Mouse (Mus musculus) embryonic stem cell, embryonic (primary cell): Measurements from ENCODE around the gene Srgn.

Experiments
- CTCF ChIA-PET, 4 experiments: fragments of 300-600 bp in 2 of 4; fragments of 350-600 bp in 2 of 4; sonication (Branson Sonifier 250); formaldehyde crosslinking; loops; one replicate each; lab custom pipeline; 2022; ENCODE audit warnings: inconsistent platforms in 2 of 4; lab: Charles Lee
- POLR2A ChIA-PET, 4 experiments: fragments of 300-600 bp in 2 of 4; fragments of 350-600 bp in 2 of 4; sonication (Branson Sonifier 250); formaldehyde crosslinking; loops; one replicate each; lab custom pipeline; 2022; ENCODE audit warnings: antibody characterized with exemption in 4 of 4, inconsistent platforms in 1 of 4; lab: Charles Lee

The Srgn gene

DNA sequence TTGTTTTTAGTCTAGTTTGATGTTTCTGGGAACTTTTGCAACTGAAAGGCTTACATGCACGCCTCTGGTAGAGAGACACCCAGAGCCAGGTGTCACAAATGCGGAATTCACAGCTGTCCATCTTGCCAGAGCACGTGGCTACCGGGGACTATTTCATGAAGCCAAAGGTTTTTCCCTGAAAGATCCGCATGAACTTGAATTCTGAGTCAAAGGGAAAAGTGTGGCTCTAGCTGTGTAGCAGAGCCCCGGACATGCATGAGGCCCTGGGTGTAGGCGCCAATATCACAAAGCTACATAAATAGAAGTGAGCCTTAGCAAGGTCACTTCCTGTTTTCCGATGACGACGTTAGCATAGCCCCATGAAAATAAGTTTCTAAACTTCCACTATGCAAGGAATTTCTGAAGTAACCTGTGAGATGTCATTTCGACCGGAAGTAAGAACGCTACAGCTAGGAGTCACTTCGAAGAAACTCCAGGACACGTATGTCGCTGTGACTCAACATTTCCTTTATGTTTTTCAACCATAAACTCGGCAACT, 21.2 kb downstream of the Srgn start:
- POLR2A ChIA-PET, result interaction anchor here in 2 of 4 experiments (0.6 to 2.3 kb wide), 5 partner anchors 10 to 368 kb away, joined by 3 to 11 read pairs (median 5); partner anchors contain the start of gene Vps26a (in 1 of the 2)
- CTCF ChIA-PET, result interaction anchor here in 2 of 4 experiments (0.6 to 2.9 kb wide), 2 partner anchors 44 to 92 kb away, joined by 3 to 11 read pairs; no protein-coding TSS in a partner anchor

DNA sequence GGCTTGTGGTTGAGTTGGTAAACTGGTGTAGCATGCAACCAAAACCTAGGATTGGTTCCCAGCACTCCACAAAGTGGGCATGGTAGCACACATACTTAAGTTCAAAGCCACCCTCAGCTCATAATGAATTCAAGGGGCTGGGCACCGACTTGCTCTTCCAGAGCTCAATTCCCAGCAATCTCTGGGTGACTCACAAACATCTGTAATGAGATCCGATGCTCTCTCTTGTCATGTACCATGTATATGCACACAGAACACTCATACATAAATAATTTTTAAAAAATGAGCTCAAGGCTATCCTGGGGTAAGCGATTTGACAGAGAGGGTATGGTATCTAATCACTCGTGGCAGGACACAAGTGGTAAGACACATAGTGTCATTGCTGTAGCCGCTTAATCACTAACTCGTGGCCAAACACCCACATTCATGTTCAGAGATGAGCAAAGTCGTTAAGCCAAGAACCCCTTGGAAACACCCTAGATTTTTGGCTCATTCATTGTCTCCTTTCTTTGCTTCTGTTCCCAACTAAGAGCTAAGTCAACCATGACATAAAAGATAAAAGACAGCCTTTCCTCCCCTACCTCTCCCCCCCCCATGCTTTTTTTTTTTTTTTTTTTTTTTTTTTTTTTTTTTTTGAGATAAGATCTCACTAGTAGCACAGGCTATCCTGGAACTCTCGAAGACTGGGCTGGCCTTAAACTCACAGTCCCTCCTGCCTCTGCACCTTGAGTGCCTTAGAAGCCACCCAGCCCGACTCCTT, 21.8 kb downstream of the Srgn start:
- ChIA-PET CTCF (interaction anchor here in 2 of 4 experiments (0.6 to 2.9 kb wide), 2 partner anchors 44 to 259 kb away, joined by 3 to 11 read pairs; no protein-coding TSS in a partner anchor), POLR2A (interaction anchor here in 2 of 4 experiments (0.6 to 2.3 kb wide), 7 partner anchors 11 to 369 kb away, joined by 3 to 11 read pairs (median 4); partner anchors contain the start of gene Vps26a (in 1 of the 2))

DNA sequence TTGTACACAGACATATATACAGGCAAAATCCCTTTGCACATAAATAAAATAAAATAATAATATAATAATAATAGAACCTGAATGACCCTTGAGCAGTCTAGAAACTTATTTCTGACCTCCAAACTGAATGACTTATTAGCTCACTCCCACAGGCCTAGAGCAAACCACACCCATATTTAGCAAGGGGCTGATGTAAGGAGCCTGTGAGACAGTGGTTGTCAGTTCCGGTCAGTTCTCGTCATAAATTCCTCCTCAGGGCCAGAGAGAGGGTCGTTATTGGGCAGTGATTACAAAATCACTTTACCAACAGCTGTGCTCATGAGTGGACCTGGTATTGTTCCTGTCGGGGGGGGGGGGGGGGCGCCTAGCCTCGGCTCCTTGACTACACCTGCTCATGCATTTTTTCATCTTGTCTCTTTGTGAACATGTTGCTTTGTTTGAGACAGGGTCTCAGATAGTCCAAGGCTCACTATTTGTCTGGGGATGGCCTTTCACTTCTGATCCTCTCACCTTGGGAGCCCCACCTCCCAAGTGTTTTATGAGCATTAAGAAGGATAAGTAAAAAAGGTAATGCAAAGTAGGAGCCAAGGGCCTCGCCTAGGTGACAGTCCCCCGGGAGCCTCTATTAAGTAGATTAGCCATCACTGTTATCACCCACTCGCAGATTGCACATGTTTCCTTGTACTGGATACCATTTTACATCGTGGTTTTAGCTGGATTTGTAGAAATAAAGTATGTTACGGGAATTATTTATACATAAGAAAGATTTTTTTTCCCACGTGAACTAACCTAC, 23.2 kb downstream of the Srgn start:
- ChIA-PET POLR2A (interaction anchor here in 1 of 4 experiments (2.3 kb wide), 1 partner anchor 17 kb away, joined by 11 read pairs; the partner anchor contains the start of gene Vps26a), CTCF (interaction anchor here in 2 of 4 experiments (0.6 to 2.9 kb wide), 2 partner anchors 46 to 222 kb away, joined by 3 to 11 read pairs; no protein-coding TSS in a partner anchor)

DNA sequence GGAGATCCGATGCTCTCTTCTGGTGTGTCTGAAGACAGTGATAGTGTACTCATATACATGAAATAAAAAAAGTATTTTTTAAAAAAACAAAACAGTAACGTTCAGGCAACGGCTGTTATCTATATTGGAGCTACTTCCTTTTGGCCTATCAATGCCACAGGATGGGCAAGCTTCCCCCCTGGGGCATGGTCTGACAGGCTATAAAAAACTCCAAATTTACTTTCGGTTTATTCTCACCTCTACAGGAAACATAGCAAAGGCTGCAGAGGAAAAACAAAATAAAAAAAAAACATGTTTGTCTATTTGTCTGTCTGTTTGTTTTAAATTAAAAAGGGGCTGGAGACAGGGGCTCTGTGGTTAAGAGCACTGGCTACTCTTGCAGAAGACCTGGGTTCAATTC, 23.9 kb downstream of the Srgn start:
- CTCF ChIA-PET, result interaction anchor here in 1 of 4 experiments (2.9 kb wide), 1 partner anchor 46 kb away, joined by 11 read pairs; no protein-coding TSS in a partner anchor
- POLR2A ChIA-PET, result interaction anchor here in 1 of 4 experiments (1.3 kb wide), 1 partner anchor 13 kb away, joined by 5 read pairs; no protein-coding TSS in a partner anchor

DNA sequence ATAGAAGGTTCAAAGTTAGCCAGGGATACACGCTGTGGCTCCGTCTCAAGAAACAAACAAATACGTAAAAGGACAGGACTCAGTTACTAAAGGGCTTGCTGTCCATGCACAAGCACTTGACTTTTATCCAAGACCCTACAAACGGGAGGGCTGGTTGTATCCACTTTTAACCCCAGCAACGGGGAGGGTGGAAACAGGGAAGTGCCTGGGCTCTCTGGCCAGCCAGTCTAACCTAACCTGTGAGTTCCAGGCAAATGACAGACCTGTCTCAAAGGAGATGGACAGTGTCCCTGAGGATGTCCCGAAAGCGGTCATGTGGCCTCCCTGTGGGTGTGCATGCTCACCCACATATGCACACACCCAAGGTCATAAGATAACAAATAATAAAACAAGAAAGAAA, 25.3 kb downstream of the Srgn start:
- POLR2A ChIA-PET, result interaction anchor here in 2 of 4 experiments (1.3 to 2.0 kb wide), 5 partner anchors 9 to 45 kb away, joined by 3 to 10 read pairs (median 4); partner anchors contain the start of gene Vps26a (in 1 of the 2)
- CTCF ChIA-PET, result interaction anchor here in 3 of 4 experiments (0.5 to 3.0 kb wide), 7 partner anchors 21 to 856 kb away, joined by 3 to 25 read pairs (median 5); no protein-coding TSS in a partner anchor

DNA sequence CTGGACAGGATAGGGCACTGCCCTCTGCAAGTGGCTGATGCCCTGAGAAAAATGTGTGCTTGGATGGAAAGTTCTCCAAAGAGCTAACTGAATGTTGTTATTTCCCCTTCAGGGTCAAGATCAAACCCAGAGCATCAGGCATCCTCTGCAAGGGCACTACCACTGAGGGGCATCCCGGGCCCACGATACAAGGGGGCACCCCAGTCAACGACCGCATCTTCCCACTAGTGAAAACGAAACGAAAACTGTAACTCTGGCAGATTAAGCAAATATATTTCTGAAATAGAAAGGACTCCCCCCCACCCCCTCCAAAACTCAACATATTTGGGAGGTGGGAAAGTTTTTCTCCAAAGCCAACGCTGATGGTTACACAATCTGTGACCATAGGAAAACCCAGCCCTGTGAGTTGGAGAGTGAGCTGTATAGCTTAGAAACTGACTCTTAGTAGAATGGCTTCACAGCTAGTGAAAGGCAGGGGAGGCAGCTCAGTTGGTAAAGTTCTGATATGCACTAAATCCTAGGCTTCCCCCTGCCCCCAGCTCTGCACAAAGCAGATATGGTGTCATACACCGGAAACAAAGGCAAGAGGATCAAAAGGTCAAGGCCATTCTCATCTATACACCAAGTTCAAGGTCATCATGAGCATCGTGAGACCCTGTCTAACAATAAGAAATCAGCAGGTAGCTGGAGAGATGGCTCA, 26.2 kb downstream of the Srgn start:
- ChIA-PET POLR2A (interaction anchor here (0.7 to 2.4 kb wide), 9 partner anchors 10 to 149 kb away, joined by 3 to 10 read pairs (median 4); partner anchors contain the start of gene Vps26a (in 2 of the 4)), CTCF (interaction anchor here (0.5 to 3.0 kb wide), 39 partner anchors 8 to 303 kb away, joined by 3 to 26 read pairs (median 5); partner anchors contain the start of gene Vps26a (in 2 of the 4))

DNA sequence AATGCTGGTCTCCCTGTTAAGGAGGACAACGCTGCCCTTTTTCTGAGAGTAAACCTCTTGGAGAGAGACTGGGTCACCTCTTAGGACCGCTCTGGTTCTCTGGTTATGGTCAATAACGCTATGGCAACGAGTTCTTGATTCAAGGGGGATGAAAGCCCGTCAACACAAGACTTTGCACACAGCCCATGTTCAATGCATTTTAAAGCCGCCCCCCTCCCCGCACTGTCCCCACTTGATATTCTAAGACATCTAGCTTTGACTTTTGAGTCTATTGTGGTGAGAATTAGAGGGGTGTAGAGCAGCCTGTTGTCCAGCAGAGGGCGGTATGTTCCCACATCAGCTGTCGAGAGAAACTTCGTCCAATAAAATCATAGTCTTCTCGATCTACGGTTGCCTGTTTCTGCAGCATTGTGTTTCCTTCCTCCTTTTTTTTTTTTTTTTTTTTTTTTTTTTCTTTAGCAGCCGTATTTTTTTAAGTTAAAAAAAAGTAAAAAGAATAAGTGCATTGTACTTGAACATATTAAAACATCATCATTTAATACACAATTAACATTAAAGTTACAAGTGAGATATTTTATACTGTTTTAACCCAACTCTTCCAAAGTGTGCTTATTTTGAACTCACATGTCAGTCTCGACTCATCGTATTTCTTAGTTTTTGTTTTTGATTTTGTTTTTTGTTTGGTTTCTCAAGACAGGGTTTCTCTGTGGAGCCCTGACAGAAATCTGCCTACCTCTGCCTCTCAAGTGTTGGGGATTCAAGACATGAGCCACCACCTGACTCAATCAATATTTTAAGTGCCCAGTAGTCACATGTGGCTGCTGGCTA, 26.9 kb downstream of the Srgn start:
- ChIA-PET POLR2A (interaction anchor here (0.6 to 2.4 kb wide), 24 partner anchors 9 to 1288 kb away, joined by 3 to 15 read pairs (median 4); partner anchors contain the start of genes Vps26a (in 2 of the 4), Ddx21 (in 1 of the 4) and Kif1bp (in 1 of the 4)), CTCF (interaction anchor here (0.5 to 3.0 kb wide), 99 partner anchors 8 to 1213 kb away, joined by 3 to 26 read pairs (median 4); partner anchors contain the start of genes Vps26a (in 3 of the 4), Kif1bp (in 1 of the 4) and Neurog3 (in 1 of the 4))

DNA sequence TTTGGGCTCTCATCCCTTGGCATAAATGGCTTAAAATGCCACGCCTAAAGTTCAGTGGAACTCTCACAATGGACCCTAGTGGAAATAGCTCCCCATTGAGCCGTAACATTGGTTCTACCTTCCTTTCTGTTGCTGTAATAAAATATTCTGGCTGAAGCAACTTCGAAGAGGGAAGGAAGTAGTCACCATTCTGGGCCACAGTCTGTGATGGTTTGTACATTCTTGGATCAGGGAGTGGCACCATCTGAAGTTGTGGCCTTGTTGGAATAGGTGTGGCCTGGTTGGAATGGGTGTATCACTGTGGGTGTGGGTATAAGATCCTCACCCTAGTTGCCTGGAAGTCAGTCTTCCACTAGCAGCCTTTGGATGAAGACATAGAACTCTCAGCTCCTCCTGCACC, 35.6 kb downstream of the Srgn start:
- ChIA-PET CTCF (interaction anchor here in 3 of 4 experiments (0.6 to 1.7 kb wide), 5 partner anchors 8 to 301 kb away, joined by 3 to 7 read pairs (median 4); no protein-coding TSS in a partner anchor), POLR2A (interaction anchor here in 2 of 4 experiments (0.6 to 2.2 kb wide), 8 partner anchors 10 to 264 kb away, joined by 3 to 9 read pairs (median 4); partner anchors contain the start of genes 4930507D05Rik (in 1 of the 2), Ddx21 (in 1 of the 2) and Supv3l1 (in 1 of the 2))

DNA sequence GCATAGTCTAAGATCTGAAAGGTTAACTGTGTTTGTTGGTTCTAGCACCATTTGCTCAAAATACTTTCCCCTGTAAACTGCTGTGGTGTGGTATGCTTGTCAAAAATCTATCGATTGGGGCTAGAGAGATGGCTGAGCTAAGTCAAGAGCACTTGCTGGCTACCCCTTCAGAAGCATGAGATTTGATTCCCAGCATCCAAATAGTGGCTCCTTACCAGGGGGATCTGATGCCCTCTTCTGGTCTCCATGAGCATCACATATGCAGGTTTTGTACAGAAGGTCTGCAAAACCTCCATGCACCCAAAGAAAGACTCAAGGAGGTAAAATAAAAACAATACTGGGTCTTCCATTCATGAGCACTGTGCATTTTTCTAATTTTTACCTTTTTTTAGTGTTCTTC, 39.0 kb downstream of the Srgn start:
- ChIA-PET CTCF (interaction anchor here in 1 of 4 experiments (1.0 kb wide), 1 partner anchor 61 kb away, joined by 3 read pairs; no protein-coding TSS in a partner anchor), POLR2A (interaction anchor here in 2 of 4 experiments (1.0 to 10.2 kb wide), 9 partner anchors 8 to 246 kb away, joined by 3 to 155 read pairs (median 6); partner anchors contain the start of genes 4930507D05Rik (in 2 of the 2) and Supv3l1 (in 2 of the 2))

DNA sequence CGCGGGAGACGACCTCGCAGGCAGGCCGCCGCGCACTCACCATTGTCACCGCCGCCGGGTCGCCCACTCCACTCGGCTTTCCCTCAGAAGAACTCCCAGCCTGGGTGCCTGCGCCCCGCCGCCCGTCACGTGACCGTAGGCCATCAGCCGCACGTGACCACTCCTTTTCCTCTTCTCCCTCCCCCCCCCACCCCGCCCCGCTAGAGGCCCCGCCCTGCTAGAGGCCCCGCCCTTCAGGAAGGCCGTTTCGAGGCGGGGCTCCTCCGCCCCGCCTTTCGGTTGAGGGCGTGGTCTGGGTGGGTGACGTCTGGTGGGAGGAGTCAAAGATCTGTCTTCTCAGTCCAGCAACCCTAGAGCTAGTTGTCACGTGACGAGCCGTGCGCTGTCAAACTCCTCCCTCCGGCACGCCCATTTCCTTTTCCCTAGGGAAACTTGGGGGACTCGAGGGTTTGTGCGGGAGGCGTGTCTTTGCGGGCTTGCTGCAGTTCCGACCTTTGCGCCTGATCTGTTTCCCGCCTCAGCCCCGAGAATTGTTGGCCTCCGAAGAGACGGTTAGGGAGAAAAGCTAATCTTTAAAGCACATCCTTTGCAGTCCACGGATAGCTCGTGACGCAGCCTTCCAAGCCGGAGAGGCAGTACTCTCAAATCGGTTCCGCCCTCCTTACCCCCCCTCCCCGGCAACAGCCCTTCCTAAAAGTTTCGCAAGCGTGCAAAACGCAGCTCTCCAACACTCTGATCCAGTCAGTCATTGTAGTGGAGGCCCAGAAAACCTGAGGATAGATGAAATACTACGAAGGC, 40.4 kb downstream of the Srgn start, which contains the start of gene Vps26a:
Gene Vps26a (minus strand): TSS at position 188 of the 798 bp plus-strand sequence.
- CTCF ChIA-PET, result interaction anchor here (0.6 to 2.5 kb wide), 13 partner anchors 13 to 415 kb away, joined by 3 to 17 read pairs (median 4); partner anchors contain the start of genes 4930507D05Rik (in 1 of the 4), Neurog3 (in 1 of the 4) and Supv3l1 (in 1 of the 4)
- POLR2A ChIA-PET, result interaction anchor here in 3 of 4 experiments (0.6 to 10.2 kb wide), 104 partner anchors 8 to 562 kb away, joined by 3 to 155 read pairs (median 4); partner anchors contain the start of genes 4930507D05Rik (in 3 of the 3), Ddx21 (in 3 of the 3), Kif1bp (in 3 of the 3) and Supv3l1 (in 3 of the 3)

DNA sequence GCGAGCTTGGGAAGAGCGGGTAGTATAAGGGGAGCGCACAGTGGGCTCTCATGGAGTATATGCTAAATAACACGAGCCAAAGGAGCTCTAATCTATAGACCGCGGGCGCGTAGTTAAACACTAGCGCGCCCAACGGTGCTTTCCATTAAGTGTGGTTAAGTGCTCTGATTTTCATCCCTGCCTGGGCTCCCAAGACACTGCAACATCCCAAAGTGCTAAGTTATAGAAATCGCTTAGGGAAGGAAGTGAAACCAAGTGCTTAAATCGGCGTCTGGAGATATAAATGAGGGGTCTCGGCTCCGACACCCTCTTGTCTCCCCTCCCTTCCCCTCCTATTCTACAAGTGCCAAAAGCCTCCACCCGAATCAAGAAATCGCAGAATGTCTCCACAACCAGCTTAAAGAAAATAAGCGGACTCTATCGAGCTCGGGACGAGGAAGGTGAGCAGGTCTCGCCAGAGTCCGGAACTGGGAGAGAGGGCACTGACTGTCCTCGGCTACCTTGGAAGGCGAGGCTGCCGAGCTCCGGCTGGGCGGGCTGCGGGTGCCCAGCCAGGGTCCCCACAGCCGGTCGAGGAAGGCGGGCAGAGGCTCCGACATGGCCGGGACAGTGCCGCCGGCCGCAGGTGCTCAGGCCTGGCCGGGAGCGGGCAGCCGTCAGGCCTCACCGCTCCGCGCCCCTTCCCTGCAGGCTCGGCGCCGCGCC, 41.2 kb downstream of the Srgn start:
- CTCF ChIA-PET, result interaction anchor here in 3 of 4 experiments (0.6 to 2.5 kb wide), 6 partner anchors 14 to 146 kb away, joined by 3 to 17 read pairs (median 8); no protein-coding TSS in a partner anchor
- POLR2A ChIA-PET, result interaction anchor here (0.6 to 10.2 kb wide), 92 partner anchors 8 to 1037 kb away, joined by 3 to 155 read pairs (median 4); partner anchors contain the start of genes 4930507D05Rik (in 3 of the 4), Kif1bp (in 3 of the 4), Supv3l1 (in 3 of the 4) and Ccar1 (in 2 of the 4)

DNA sequence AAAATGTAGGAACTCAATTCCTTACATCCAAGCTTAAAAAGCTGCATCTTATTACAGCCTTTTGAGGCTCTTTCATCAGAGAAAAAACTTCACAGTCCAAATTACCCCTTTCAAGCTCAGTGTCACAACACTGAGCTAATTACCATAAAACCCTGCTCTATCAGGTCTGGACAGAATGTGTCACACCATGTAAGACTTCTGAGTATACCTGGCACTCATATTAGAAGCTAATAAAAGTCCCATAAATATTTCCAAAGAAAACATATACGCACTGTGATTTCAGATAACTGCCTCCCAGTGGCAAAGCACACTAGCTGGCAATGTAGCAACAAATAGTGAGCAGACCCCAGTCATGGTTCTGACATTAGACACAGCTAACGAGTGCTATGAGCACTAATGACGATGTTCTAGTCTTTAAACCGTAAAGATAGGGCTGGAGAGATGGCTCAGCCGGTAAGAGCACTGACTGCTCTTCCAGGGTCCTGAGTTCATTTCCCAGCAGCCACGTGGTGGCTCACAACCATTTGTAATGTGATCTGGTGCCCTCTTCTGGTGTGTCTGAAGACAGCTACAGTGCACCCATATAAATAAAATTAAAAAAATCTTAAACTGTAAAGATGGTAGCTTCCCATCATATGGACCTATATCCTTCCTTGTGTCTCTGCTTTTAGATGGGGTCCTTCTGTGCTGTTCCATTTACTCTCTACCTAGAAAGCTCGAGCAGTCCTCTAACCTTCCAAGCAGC, 46.0 kb downstream of the Srgn start:
- ChIA-PET POLR2A (interaction anchor here (0.6 to 10.2 kb wide), 28 partner anchors 9 to 732 kb away, joined by 3 to 155 read pairs (median 4); partner anchors contain the start of genes 4930507D05Rik (in 2 of the 4), Supv3l1 (in 2 of the 4), Ddx21 (in 1 of the 4) and Kif1bp (in 1 of the 4)), CTCF (interaction anchor here (0.6 to 1.7 kb wide), 11 partner anchors 11 to 294 kb away, joined by 3 to 8 read pairs (median 4); partner anchors contain the start of gene Tacr2 (in 1 of the 4))
